Mouse (Mus musculus): ENCODE measurements around the gene Gpam. TPM values are rescaled to one million over a fixed set of nuclear protein-coding genes. Genes with fewer than 3 reads are reported as not detected.
A peak's percentile ranks its signal among the peaks of the same experiment; 100 is the strongest.

Gpam gene
- total and polyA plus RNA-seq, 3 experiments, result 75.4 to 173 (median 149) TPM

GRCm38 (mm10) chr19:55103081-55103830 is 23.8 kb downstream of the Gpam start:
- WGBS, result 29% methylated on average over 11 of the region's 11 CpGs
- peak; percentile 40; the same call in 1 of the 2 replicates for TF ChIP-seq POLR2A (IDR thresholded peaks at IDR 0.05; ENCODE audit: insufficient read depth, low read depth, low read length)
- TF ChIP-seq CTCF (IDR thresholded peaks at IDR 0.05), result no peak
- TF ChIP-seq EP300 (IDR thresholded peaks at IDR 0.05; ENCODE audit: insufficient read depth, low read depth, low read length), result peak; percentile 82; the same call in 1 of the 2 replicates
- Histone ChIP-seq H3K4me1 (ENCODE audit: control insufficient read depth, insufficient read depth, low read length) (peaks cover 12% of the 10 kb centered on the region), H3K4me3 (peak overlapping the region; percentile 49), H3K36me3 (ENCODE audit: control insufficient read depth, insufficient read depth, low read length) (no peaks in the 10 kb centered on the region), H3K79me2 (replicated peaks; ENCODE audit: control insufficient read depth, insufficient read depth, low read length) (0 out of 2 replicates have a peak, but pooled peaks cover 1% of the 10 kb centered on the region), H3K9ac (ENCODE audit: low read depth, low read length) (no peak overlapping the region), H3K27ac (peak overlapping the region; percentile 91), H3K27me3 (ENCODE audit: control insufficient read depth, insufficient read depth, low read length) (no peaks in the 10 kb centered on the region)
- DNase-seq, result peak; percentile 66 to 84
- intact Hi-C loops (cut with DNase I), result no loop called here

GRCm38 (mm10) chr19:55101659-55102058 is 25.4 kb downstream of the Gpam start:
- no peak for DNase-seq
- peak overlapping the region; percentile 48 for H3K9ac ChIP-seq (ENCODE audit: low read depth, low read length)
- WGBS, result 45% methylated on average over 4 of the region's 4 CpGs

GRCm38 (mm10) chr19:55100227-55101140 is 26.6 kb downstream of the Gpam start:
- peak overlapping the region; percentile 91 for H3K27ac ChIP-seq
- TF ChIP-seq EP300 (IDR thresholded peaks at IDR 0.05; ENCODE audit: insufficient read depth, low read depth, low read length) (no peak), POLR2A (IDR thresholded peaks at IDR 0.05; ENCODE audit: insufficient read depth, low read depth, low read length) (no peak), CTCF (IDR thresholded peaks at IDR 0.05) (no peak)
- no peaks in the 10 kb centered on the region for H3K27me3 ChIP-seq (ENCODE audit: control insufficient read depth, insufficient read depth, low read length)
- intact Hi-C loops (cut with DNase I), result no loop called here
- H3K4me1 ChIP-seq (ENCODE audit: control insufficient read depth, insufficient read depth, low read length), result peaks cover 9% of the 10 kb centered on the region
- WGBS, result 55% methylated on average over 2 of the region's 2 CpGs
- H3K4me3 ChIP-seq, result peak overlapping the region; percentile 96; the same call in 1 of the 2 replicates
- H3K9ac ChIP-seq (ENCODE audit: low read depth, low read length), result peak overlapping the region; percentile 96
- H3K79me2 ChIP-seq (replicated peaks; ENCODE audit: control insufficient read depth, insufficient read depth, low read length), result 0 out of 2 replicates have a peak, but pooled peaks cover 1% of the 10 kb centered on the region
- peaks cover 9% of the 10 kb centered on the region for H3K36me3 ChIP-seq (ENCODE audit: control insufficient read depth, insufficient read depth, low read length)
- no peak for DNase-seq

More at GRCm38 (mm10) chr19:55101659-55102058, 25.4 kb downstream of the Gpam start:
- Histone ChIP-seq H3K4me1 (ENCODE audit: control insufficient read depth, insufficient read depth, low read length) (peaks cover 12% of the 10 kb centered on the region), H3K36me3 (ENCODE audit: control insufficient read depth, insufficient read depth, low read length) (peaks cover 6% of the 10 kb centered on the region), H3K27ac (peak overlapping the region; percentile 91), H3K79me2 (replicated peaks; ENCODE audit: control insufficient read depth, insufficient read depth, low read length) (0 out of 2 replicates have a peak, but pooled peaks cover 1% of the 10 kb centered on the region), H3K4me3 (peak overlapping the region; percentile 49), H3K27me3 (ENCODE audit: control insufficient read depth, insufficient read depth, low read length) (no peaks in the 10 kb centered on the region)
- intact Hi-C loops (cut with DNase I), result no loop called here
- TF ChIP-seq EP300 (IDR thresholded peaks at IDR 0.05; ENCODE audit: insufficient read depth, low read depth, low read length) (no peak), POLR2A (IDR thresholded peaks at IDR 0.05; ENCODE audit: insufficient read depth, low read depth, low read length) (0 out of 2 replicates have a peak, but pooled peaks have one; percentile 35), CTCF (IDR thresholded peaks at IDR 0.05) (no peak)

GRCm38 (mm10) chr19:55099184-55100160 is 27.6 kb downstream of the Gpam start:
- TF ChIP-seq POLR2A (IDR thresholded peaks at IDR 0.05; ENCODE audit: insufficient read depth, low read depth, low read length) (peak; percentile 93), CTCF (IDR thresholded peaks at IDR 0.05) (no peak), EP300 (IDR thresholded peaks at IDR 0.05; ENCODE audit: insufficient read depth, low read depth, low read length) (peak; percentile 74; the same call in 1 of the 2 replicates)
- 2% methylated on average over 69 of the region's 69 CpGs for WGBS
- peak overlapping the region; percentile 96 for H3K4me3 ChIP-seq

More at GRCm38 (mm10) chr19:55099184-55100160, 27.6 kb downstream of the Gpam start:
- peak overlapping the region; percentile 96 for H3K9ac ChIP-seq (ENCODE audit: low read depth, low read length)
- H3K27me3 ChIP-seq (ENCODE audit: control insufficient read depth, insufficient read depth, low read length), result no peaks in the 10 kb centered on the region
- intact Hi-C loops (cut with DNase I), result loop anchor here (2.0 to 10.0 kb wide), 2 partner anchors 95 to 205 kb away; no protein-coding TSS in a partner anchor
- H3K36me3 ChIP-seq (ENCODE audit: control insufficient read depth, insufficient read depth, low read length), result peaks cover 13% of the 10 kb centered on the region
- H3K4me1 ChIP-seq (ENCODE audit: control insufficient read depth, insufficient read depth, low read length), result peaks cover 7% of the 10 kb centered on the region
- 0 out of 2 replicates have a peak, but pooled peaks cover 1% of the 10 kb centered on the region for H3K79me2 ChIP-seq (replicated peaks; ENCODE audit: control insufficient read depth, insufficient read depth, low read length)
- peak; percentile 88 to 89 for DNase-seq
- peak overlapping the region; percentile 91 for H3K27ac ChIP-seq

Measured in heart, adult 2 months (tissue).